Mouse (Mus musculus) adrenal gland, postnatal 0 days (tissue): ENCODE measurements around the gene Tubal3. TPM values are rescaled to one million over a fixed set of nuclear protein-coding genes. Genes with fewer than 3 reads are reported as not detected.

Experiments used
- microRNA-seq: library from miRNA; unstranded; fragments of <30 nt; microRNA quantifications from one replicate; pipeline ENCODE4, GENCODE M21; 2016; ENCODE audit warnings: borderline replicate concordance; ENCODE audit not compliant: insufficient number of aligned reads
- polyA plus RNA-seq: library from polyadenylated mRNA; unstranded; fragments of >200 nt; fragmentation: Nextera tagmentation; extraction: Ambion mirVana; gene quantifications from 2 replicates; pipeline ENCODE4 v1.2.1, GENCODE M21; 2015

The Tubal3 gene
- 0.27 TPM in 1 of 2 replicates, not detected in the other for polyA plus RNA-seq

DNA sequence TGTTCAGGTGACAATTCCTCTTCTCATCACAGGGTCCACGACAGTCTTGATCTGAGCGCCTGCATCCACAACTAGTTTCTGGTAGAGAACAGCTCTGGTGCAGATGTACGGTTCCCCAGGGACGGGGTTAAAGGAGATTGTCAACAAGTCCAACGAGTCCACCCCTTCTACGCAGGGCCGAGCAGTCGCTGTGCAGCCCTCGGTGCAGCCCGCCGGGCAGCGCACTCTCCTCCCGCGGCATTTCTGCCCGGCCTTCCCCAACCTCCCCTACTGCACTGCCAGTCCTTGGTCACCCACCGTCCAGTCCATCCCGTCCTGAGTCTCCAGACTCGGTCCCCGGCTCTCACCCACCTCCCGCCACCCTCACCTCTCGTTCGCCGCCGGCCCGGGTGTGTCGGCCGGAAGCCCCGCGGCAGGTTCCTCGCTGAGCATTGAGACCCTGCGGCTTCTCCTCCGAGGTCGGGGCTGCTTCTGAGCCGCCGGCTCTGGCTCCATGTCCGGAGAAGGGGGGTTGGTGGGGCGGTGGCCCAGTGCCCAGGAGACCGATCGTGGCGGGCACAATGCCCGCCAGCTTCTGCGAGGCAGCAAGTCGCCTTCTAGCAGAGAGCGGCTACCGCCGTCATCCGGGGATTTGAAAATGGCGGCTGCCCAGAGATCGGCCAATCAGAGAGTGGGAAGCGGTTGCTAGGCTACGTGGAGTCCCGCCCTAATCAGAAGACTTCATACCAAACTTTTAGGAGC, at the start of gene Tubal3, which contains the start of gene Net1:
Gene Tubal3, plus strand, starts transcription at position 704 of the 741 bp plus-strand sequence.
Gene Net1, minus strand, starts transcription at position 650 of the 741 bp plus-strand sequence.

DNA sequence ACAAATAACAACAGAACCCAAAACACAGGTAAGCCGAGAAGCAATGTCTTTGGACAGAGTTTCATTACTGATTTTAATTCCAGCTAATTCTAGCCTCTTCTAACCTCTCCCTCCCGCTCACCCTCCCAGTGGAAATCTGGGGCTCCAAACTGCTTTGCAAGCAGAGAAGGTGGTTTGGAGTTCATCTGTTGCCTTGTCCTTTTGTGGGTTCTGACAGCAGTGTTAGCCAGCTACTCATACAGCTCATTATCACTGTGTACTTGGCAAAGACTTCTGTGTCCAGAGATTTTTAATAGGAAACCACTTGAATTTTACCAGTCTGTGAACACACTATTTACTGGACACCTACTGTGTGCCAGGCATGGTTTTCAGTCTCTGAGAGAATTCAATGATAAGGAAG, 27.2 kb downstream of the Tubal3 start, which contains the start of gene Ucn3:
Gene Ucn3, minus strand, starts transcription at position 101 of the 400 bp plus-strand sequence.

Small RNA genes within 50 kb of the gene (microRNA-seq; reads per million reads assigned to microRNA genes)
- not detected for gene Gm22460

Other genes starting within 250 kb of the Tubal3 start
- gene Calml3, start 114.0 kb upstream of the Tubal3 start, polyA plus RNA-seq = 0.22 TPM in 1 of 2 replicates, not detected in the other
- gene Calm4, start 80.5 kb upstream of the Tubal3 start, polyA plus RNA-seq = 0.40 and 2.4 TPM in 2 replicates
- 0.58 TPM in 1 of 2 replicates, not detected in the other for gene Calm5, start 64.1 kb upstream of the Tubal3 start, polyA plus RNA-seq
- gene Net1, start 54 bp upstream of the Tubal3 start, polyA plus RNA-seq = 39.1 and 40.8 TPM in 2 replicates
- not detected in 2 replicates for gene Ucn3, start 27.1 kb downstream of the Tubal3 start, polyA plus RNA-seq
- 10.3 and 24.3 TPM in 2 replicates for gene Akr1c14, start 130.7 kb downstream of the Tubal3 start, polyA plus RNA-seq
- 48.1 and 52.5 TPM in 2 replicates for gene Akr1c18, start 232.4 kb downstream of the Tubal3 start, polyA plus RNA-seq